Mouse (Mus musculus) adrenal gland, adult 8-10 months (tissue): ENCODE results near the gene Atxn3. TPM values are rescaled to one million over a fixed set of nuclear protein-coding genes. Genes with fewer than 3 reads are reported as not detected.
"Not testable (repeated sequence)": the region's sequence is repeated elsewhere in the genome, so short reads cannot be mapped to it uniquely, and the experiment has no call there.

Source experiments
- DNase-seq: peaks from one replicate; pipeline ENCODE4 v3.0.0; 2022
- total RNA-seq, 4 experiments: library from RNA; stranded (reverse); gene quantifications; 2 replicates each; pipeline ENCODE4 v1.2.4; 2022

Gene Atxn3
- total RNA-seq, 4 experiments from 2014 or later, result 17.7 to 24.6 (median 20.9) TPM

DNA sequence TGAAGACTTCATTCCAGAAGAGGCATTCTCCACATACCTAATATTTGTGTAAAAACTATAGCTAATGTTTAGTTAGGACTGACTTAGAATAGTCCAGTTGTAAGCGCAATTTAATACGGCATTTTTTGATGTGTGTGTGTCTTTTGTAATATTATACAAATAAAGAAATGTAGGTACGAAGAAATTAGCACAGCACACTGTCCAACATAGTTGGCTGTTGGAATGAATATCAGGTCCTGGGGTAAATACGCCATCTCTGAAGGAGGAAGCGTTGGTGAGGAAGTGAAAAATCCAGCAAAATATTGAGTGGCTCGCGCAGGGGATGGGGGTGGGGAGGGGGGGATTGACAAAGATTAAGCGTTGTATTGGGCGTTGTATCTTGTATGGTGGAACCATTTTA lies 510 bp upstream of the Atxn3 start:
- DNase-seq, result no peak

DNA sequence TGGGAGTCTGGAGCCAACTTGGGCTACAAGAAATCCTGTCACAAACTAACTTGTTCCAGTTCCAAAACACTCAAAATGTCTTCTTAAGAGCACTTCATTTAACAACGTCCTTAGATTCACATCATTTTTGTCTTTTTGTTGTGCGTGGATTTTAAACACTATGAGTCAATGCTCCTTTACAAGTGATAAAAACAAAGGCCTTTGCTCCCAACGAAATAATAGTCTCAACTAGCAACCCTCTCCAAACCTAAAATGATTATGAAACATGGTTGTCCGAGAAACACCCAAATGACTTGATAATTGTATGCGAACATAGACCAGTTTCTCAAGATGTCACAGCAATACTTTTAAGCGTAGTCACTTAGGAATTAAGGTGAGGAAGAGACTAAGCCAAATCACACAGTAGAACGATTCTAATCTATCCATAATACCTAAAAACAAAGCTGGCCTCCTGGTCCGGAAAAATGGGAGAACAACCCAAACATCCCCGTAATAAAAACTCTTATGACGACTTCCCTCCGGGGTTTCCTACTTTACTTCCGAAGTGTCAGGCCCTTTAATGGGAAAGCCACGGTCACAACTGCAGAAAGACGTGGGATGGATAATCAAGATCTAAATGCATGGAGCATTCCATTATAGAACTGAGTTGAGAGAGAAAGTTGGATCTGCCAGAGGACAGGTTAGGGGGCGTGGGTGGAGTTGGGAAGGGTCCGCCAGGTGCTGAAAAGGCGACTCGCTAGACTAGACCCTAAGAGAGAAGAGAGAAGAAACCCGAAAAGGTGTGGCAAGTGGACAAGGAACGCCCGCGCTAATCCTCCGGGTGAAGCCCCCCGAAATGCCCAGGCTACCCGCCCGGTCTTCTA lies 736 bp downstream of the Atxn3 start:
- no peak for DNase-seq

DNA sequence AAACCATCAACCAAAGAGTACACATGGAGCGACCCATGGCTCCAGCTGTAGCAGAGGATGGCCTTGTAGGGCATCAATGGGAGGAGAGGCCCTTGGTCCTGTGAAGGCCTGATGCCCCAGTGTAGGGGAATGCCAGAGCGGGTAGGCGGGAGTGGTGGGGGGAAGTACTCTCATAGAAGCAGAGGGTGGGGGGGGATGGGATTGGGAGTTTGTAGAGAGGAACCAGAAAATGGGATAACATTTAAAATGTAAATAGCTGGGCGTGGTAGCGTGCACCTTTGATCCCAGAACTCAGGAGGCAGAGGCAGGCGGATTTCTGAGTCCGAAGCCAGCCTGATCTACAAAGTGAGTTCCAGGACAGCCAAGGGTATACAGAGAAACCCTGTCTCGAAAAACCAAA lies 2.2 kb downstream of the Atxn3 start:
- DNase-seq, result not testable (repeated sequence)

DNA sequence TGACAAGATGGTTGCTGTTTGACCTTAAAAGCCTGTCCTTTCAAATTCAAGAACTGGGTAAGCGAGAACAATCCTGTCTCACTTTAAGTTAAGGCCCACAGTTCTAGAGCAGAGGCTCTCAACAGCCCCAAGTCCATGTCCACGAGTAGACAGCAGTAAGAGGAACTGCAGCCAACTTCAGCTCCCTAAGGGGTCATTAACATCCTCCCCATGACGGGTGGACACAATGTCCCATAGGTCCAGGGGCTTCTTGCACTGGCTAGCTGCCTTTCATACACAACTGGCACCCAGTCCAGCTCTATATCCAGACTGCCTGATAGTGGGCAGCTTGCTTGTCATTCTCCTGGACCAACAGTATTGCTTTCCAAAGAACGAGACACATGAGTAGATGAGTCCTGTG lies 9.2 kb downstream of the Atxn3 start:
- DNase-seq, result no peak

DNA sequence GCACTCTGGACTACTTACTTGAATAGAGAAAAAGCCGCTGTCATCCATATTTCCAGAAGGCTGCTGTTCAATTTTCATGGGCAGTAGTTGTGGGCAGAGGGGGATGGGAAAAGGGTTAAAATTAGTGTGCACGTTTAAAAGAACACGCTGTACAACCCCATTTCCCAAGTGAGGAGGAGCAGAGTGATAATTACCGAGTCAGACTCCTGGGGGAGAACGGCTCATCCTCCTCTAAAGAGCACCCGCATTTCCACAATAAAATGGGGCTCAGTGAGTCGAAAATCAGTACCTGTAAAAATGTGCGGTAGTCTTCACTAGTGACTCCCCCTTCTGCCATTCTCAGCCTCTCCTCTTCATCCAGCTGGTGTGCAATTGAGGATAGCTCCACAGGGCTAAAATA lies 10.1 kb downstream of the Atxn3 start:
- DNase-seq, result no peak

DNA sequence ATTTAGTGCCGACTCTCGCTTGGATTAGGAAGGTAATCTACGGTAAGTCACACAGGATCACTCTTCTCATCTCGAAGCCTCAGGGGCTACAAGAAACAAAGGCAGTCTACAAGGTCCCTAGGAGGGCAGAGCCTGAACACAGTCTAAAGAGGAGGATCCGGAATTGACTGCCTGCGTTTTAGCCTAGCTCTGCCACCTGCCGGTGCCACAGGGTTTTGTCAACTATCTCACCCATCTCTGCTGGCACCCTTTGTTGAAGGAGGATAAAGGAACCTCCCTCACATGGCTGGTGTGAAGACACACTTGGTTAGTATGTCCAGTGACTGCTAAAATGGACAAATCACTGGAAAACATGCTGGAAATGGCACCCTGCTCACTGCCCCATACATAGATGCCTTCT lies 20.5 kb downstream of the Atxn3 start:
- DNase-seq, result no peak

DNA sequence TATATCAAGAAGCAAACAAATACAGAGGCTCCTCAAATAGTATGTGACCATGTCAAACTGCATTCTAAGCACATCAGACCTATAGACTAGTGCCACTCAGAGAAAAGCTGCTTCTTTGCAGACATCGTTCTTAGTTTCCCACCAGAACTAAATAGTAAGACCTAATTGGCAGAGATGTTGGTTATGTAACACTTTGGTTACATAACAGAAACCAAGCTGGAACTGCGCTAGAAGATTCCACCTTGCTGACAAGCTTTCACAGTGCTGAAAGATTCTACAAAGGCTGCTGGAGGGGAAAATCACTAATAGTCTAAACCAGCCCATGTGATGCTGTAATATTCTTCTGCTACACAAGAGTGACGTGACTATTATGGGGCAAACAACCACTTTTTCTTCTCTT lies 22.8 kb downstream of the Atxn3 start:
- DNase-seq, result no peak

DNA sequence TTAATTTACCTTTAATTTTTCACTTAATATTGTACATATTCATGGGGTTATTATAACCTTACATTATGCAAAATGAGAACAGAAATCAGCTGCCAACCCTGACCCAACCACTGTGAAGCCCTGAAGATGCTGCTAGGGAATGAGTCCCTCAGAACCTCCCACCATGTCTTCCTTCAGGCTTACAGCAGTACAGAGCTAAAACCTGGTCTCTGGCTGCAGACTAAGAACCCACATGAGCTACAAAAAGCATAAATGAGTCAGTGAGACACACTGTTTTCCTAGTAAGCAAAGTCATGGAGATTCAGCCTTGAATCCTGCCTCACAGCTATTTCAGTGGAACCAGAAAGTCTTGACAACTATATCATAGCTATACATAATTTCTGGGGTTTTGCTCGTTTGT lies 29.6 kb downstream of the Atxn3 start:
- no peak for DNase-seq

DNA sequence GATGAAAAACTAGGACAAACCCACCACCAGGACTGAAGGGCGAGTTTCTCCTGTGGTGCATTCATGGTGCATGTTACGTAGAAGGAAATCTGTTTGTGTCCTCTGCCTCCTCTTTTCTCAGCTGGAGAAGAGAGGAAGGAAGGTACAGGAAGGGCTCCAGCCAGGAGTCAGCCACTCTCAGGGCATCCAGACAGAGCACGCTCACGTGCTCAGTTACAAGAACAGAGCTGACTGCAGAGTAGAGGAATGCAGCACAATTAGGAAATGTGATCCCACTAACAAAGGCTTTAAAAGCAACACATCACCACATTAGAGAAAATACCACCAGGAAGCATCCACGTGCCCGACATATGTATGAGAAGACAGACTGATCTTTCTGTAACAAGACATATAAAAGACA lies 35.7 kb downstream of the Atxn3 start:
- DNase-seq, result no peak

DNA sequence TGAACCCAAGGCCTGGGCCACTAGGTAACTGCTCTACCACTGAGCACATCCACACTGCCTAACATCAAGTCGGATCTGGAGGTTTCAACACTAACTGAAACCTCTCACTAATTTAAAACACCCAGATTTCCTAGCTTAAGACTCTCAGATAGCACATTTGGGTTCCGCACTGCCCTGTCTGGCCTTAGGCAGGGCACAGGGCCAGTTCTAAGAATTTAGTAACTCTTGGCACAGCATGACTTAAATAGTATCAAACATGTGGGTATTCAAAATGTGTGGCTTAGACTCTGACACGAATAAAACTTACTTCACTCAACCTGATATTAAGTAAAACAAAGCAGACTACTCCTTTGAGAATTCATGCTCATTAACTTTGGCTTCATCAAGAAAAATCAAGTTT lies 38.2 kb downstream of the Atxn3 start:
- DNase-seq, result no peak

DNA sequence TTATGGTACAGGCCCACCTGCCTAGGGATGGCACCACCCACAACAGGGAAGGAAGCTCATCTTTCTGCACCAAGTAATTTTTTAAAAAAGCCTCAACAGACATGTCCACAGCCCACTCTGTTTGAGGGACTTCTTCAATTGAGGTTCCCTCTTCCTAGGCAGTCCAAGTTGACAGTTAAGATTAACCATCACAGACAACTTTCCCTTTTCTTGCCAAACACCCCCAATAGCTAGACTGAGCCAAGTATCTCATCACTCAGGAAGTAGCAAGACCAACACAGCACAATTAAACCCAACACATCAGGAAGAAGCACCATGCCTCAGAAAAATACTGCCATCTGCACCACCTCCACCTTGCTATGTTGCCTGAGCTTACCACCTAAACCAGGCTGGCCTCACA lies 40.9 kb downstream of the Atxn3 start:
- DNase-seq, result no peak

DNA sequence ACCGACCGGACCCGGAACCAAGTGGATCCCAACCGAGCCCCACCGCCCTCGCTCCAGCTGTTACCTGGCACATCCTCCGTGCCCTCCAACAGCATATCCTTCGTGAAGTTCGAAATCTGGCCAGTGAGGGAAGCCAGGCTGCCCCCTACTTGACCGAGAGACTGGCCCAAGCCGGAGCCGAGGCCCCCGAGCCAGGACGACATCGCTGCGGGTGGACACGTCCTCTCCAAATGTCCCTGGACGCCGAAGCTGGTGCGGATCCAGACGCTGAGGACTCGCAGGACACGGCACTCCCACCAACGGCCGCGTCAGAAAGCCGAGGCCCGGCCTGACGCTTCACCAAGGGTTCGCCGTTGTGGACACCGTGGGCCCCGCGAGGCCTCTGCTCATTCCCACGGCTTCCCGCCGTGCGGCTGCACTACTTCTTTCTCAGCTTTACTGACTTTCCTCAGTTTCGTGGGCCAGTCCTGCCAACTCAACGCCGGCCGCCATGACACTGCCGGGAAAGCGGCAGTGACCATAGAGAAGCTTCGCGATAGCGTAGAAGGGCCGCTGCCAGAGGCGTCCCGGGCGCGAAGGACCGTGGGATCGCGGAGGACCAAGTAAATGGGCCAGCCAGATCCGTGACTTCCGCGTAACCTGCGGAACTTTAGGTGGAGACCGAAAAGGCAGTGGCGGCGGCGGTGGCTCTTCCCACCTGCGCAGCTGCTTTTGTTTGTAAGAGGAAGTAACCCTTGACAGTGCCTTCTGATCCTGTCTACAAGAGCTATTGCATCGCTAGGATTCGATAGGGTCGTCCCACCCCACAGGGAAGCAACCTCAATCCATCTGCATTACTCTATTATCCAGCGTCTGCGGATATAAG lies 45.2 kb downstream of the Atxn3 start, which contains the start of gene Trip11:
TSS of gene Trip11 (minus strand) at position 642 of the 865 bp plus-strand sequence.
- DNase-seq, result peak; percentile 84

DNA sequence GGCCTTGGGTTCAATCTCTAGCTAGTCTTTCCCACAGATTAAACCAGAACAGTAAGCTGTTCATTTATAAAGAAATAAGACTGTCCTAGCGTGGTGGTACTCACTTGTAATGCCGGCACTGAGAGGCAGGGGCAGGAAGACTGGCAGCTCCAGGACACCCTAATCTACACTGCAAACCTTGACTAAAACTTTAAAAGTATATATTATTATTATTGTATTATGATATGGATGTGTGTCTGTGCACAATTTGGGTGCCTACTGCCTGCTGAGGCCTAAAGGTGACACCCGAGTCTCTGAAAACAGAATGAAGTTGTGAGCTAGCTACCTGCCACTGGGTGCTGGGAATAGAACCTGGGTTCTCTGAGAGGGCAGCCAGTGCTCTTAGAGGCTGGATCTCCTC lies 46.7 kb downstream of the Atxn3 start:
- no peak for DNase-seq

DNA sequence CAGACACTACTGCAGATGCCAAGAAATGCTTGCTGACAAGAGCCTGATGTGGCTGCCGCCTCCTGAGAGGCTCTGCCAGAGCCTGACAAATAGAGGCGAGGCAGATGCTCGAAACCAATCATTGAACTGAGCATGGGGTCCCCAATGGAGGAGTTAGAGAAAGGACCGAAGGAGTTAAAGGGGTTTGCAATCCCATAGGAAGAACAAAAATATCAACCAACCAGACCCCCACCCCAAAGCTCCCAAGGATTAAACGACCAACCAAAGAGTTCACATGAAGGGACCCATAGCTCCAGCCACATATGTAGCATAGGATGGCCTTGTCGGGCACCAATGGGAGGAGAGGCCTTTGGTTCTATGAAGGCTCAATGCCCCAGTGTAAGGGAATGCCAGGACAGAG lies 47.7 kb downstream of the Atxn3 start:
- no peak for DNase-seq

DNA sequence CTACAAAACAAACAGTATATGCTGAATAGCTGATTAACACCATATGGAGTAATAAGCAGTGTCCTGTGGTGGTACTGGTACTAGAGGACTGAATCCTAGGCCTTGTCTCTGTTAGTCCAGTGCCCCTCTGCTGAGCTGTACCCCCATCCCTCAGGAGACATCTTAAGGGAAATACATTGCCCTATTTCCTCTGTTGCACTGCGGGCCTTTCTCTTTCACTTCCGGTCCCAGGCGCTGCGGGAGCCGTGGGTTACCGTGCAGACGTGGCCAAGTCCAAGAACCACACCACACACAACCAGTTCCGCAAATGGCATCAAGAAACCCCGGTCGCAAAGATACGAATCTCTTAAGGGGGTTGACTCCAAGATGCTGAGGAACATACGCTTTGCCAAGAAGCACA lies 52.2 kb downstream of the Atxn3 start:
- DNase-seq, result no peak

DNA sequence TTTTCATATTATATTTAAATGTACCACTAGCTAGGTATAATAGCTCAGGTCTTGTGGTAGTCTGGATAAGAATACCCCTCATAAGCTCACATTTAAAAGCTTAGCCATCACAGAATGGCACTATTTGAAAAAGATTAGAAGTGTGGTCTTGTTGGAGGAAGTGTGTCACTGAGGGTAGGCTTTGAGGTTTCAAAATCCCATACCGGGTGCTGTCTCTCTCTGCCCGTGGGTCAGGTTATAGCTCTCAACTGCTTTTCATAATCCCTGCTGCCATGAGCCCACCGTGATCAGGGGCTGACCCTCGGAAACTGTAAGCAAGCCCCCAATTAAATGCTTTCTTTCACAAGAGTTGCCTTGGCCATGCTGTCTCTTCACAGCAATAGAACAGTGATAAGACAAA lies 53.1 kb downstream of the Atxn3 start:
- no peak for DNase-seq

DNA sequence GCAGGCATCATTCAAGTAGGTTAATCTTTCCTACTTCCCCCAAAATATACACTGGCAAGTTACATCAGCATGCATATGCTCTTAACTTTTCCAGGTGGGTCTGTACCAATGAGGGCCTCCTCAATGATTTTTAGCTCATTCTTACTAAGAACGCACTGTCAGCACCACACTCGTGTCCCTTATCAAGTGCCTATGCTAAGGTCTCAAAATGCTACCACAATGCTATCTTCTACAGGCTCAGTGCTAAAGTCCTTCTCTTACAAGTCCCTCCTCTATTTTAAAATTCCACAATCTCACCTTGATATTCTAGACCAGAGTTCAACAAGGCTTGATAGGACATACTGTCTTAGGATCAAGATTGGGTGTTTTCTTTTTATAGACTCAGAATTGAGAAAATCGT lies 53.9 kb downstream of the Atxn3 start:
- DNase-seq, result no peak

DNA sequence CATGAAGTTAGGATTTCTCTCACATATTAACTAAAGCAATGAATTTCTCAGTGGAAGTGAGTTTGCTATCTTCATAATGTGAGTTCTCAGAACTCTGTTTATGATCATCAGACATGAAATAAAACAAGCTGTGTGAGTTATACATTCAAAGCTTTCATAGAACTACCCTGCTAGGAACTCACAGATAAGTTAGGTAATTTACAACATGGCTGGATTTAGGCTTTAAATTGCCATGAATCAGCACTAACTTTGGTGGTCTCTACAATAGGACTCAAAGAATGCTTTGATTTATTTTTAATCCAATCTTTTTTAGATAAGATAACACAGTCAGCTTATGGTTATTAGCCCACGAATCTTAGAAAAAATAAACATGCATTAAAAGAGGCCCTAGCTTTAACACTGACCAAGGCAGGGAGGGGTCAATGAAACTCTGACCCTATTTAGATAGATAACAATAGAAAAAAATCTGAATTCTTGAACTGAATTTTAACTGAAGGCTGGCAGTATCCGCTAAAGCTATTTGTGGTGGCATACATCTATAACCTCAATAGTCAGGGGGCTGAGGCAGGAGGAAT lies 58.3 kb downstream of the Atxn3 start:
- no peak for DNase-seq

DNA sequence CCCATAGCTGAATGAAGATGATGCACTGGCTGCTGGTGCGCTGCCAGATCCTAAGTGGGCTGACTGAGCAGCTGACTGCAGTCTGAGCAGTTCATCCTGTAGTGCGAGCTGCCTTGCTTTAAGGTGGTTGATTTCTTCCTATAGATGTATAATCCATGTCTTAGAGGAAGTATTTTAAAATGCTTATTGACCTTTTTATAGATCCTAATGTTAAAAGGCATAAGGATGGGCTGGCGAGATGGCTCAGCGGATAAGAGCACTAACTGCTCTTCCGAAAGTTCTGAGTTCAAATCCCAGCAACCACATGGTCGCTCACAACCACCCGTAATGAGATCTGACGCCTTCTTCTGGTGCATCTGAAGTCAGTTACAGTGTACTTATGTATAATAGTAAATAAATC lies 59.1 kb downstream of the Atxn3 start:
- no peak for DNase-seq

DNA sequence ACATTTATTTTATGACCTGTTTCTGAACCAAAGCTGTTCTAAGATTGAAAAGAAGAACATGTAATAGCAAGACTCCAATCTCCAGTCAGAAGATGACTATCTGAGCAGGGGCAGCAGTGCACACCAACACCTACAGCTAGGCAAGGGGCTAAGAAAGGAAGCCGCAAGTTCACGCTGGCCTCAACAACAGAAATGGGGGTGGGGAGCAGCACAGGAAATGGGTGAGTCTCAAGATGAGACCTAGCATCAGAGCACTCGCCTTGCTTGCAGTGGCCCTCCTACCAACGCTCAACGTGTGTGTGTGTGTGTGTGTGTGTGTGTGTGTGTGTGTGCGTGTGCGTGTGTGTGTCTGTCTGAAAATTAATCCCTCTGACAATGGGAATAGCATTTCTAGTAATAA lies 60.9 kb downstream of the Atxn3 start:
- no peak for DNase-seq

DNA sequence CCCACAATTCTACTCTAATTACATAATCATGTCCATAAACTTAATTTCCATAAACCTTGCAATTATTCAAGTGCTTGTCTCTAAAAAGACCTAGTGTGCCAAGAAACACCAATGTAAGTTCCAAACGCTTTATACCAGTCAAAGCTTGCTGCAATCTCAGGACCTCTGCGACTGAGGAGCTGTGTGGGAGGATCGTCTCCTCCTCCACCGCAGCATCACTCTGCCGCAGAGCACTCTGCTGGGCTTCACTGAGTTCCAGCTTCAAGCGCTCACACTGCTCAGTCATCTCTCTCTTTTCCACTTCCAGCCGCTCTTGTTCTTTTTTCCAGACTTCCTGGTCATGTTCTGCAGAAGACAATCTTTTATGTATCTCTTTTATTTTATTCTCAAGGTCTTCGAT lies 64.8 kb downstream of the Atxn3 start:
- no peak for DNase-seq

DNA sequence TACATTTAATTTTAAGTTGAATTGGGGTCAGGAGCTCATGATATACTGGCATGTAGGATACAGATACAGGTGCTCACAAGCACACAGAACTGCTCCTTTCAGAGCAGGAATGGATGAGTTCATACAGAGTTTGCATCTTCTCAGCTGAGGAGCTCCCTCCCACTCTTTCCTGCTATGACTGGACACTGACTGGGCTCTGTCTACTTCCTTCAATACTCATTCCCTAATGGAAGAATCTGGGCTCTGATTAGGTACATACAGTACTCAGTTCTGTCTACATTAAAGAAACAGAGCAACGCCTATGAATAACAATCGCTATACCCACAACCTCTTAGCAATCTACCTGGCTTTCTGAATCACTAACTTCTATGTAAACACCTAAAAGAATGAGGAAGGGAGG lies 65.2 kb downstream of the Atxn3 start:
- no peak for DNase-seq

DNA sequence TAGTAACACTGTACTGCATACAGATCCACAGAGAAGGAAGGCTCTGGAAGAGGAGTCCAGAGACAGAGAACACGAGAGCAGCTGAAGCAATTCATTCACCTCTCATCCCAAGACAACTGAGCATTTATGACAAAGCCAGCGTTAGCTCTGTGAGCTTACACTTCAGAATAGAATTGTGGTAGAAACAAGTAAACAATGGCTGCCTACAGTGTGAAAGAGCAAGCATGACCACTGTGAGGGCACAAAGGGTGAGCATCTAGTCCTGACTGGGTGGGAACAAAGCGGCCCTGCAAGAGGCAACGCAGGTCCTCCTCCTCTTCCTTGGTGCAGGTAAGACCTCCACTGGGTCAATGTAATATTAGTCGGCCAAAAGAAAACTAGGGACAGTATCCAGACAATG lies 67.0 kb downstream of the Atxn3 start:
- no peak for DNase-seq
